Mouse (Mus musculus): Measurements from ENCODE around the gene Ebi3.
"Not testable (repeated sequence)": the region's sequence is repeated elsewhere in the genome, so short reads cannot be mapped to it uniquely, and the experiment has no call there.

Gene Ebi3

GRCm38 (mm10) chr17:55952447-55953027, at the start of gene Ebi3:
TSS of gene Ebi3 (plus strand) at chr17:55952640.
- in situ Hi-C loops (cut with MboI, MseI): loop anchor here (25.0 kb wide), 1 partner anchor 240 kb away; the partner anchor contains the start of gene Pot1b

- in situ Hi-C loops (cut with MboI, MseI): no loop called here
These were observed 49.4 kb upstream of the Ebi3 start for GRCm38 (mm10) chr17:55903087-55903486.

GRCm38 (mm10) chr17:55903687-55904086, 48.8 kb upstream of the Ebi3 start:
- in situ Hi-C loops (cut with MboI, MseI): no loop called here

GRCm38 (mm10) chr17:55904131-55904530, 48.3 kb upstream of the Ebi3 start:
- in situ Hi-C loops (cut with MboI, MseI): no loop called here

- in situ Hi-C loops (cut with MboI, MseI): no loop called here
These were observed 45.8 kb upstream of the Ebi3 start for GRCm38 (mm10) chr17:55906669-55907068.

GRCm38 (mm10) chr17:55931553-55932502, 20.6 kb upstream of the Ebi3 start:
- in situ Hi-C loops (cut with MboI, MseI): loop anchor here (5.0 kb wide), 1 partner anchor 55 kb away; the partner anchor contains the start of gene Zfp119a

GRCm38 (mm10) chr17:55932635-55933034, 19.8 kb upstream of the Ebi3 start:
- in situ Hi-C loops (cut with MboI, MseI): loop anchor here (5.0 kb wide), 1 partner anchor 55 kb away; the partner anchor contains the start of gene Zfp119a

GRCm38 (mm10) chr17:55933191-55933590, 19.2 kb upstream of the Ebi3 start:
- in situ Hi-C loops (cut with MboI, MseI): loop anchor here (5.0 kb wide), 1 partner anchor 56 kb away; the partner anchor contains the start of gene Zfp119a

- in situ Hi-C loops (cut with MboI, MseI): not testable (repeated sequence)
These were observed 8.0 kb upstream of the Ebi3 start for GRCm38 (mm10) chr17:55944387-55944865.

- in situ Hi-C loops (cut with MboI, MseI): not testable (repeated sequence)
These were observed 7.4 kb upstream of the Ebi3 start for GRCm38 (mm10) chr17:55944866-55945682.

GRCm38 (mm10) chr17:55945696-55946095, 6.7 kb upstream of the Ebi3 start:
- in situ Hi-C loops (cut with MboI, MseI): no loop called here

- in situ Hi-C loops (cut with MboI, MseI): no loop called here
These were observed 3.8 kb upstream of the Ebi3 start for GRCm38 (mm10) chr17:55948647-55949046.

- in situ Hi-C loops (cut with MboI, MseI): no loop called here
These were observed 3.0 kb upstream of the Ebi3 start, which contains the start of gene Zfp119b for GRCm38 (mm10) chr17:55949400-55949799. TSS of gene Zfp119b (minus strand) at chr17:55949500.

GRCm38 (mm10) chr17:55950601-55951000, 1.8 kb upstream of the Ebi3 start:
- in situ Hi-C loops (cut with MboI, MseI): loop anchor here (25.0 kb wide), 1 partner anchor 238 kb away; the partner anchor contains the start of gene Pot1b

GRCm38 (mm10) chr17:55952041-55952440, 399 bp upstream of the Ebi3 start:
- in situ Hi-C loops (cut with MboI, MseI): loop anchor here (25.0 kb wide), 1 partner anchor 240 kb away; the partner anchor contains the start of gene Pot1b

- in situ Hi-C loops (cut with MboI, MseI): loop anchor here (25.0 kb wide), 1 partner anchor 241 kb away; the partner anchor contains the start of gene Pot1b
These were observed 1.3 kb downstream of the Ebi3 start for GRCm38 (mm10) chr17:55953751-55954150.

GRCm38 (mm10) chr17:55954229-55954628, 1.8 kb downstream of the Ebi3 start:
- in situ Hi-C loops (cut with MboI, MseI): loop anchor here (25.0 kb wide), 1 partner anchor 242 kb away; the partner anchor contains the start of gene Pot1b

GRCm38 (mm10) chr17:55956129-55956528, 3.7 kb downstream of the Ebi3 start:
- in situ Hi-C loops (cut with MboI, MseI): loop anchor here (25.0 kb wide), 1 partner anchor 244 kb away; the partner anchor contains the start of gene Pot1b

- in situ Hi-C loops (cut with MboI, MseI): loop anchor here (25.0 kb wide), 1 partner anchor 244 kb away; the partner anchor contains the start of gene Pot1b
These were observed 4.2 kb downstream of the Ebi3 start for GRCm38 (mm10) chr17:55956591-55956990.

- in situ Hi-C loops (cut with MboI, MseI): loop anchor here (25.0 kb wide), 1 partner anchor 245 kb away; the partner anchor contains the start of gene Pot1b
These were observed 4.7 kb downstream of the Ebi3 start for GRCm38 (mm10) chr17:55957168-55957567.

Measured in regulatory T cell (primary cell).